Mouse (Mus musculus): ENCODE data around the gene H2afj. TPM values are rescaled to one million over a fixed set of nuclear protein-coding genes. Genes with fewer than 3 reads are reported as not detected.

The H2afj gene
- polyA plus RNA-seq, 1 experiment = 31.3 TPM

DNA sequence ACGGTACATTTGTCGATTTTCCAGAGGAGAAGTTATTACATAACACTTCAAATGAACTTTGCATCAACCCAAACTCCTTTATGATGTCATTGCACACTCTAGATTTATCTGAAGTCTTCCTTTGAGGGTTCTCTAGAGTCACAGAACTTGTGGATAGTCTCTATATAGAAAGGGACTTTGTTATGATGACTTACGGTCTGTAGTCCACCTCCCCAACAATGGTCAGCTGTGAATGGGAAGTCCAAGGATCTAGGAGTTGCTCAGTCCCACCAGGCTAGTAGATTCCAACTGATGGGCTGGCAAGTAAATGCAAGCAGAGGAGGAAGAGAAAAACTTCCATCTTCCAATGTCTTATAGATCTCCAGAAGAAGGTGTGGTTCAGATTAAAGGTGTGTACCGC, 20.6 kb downstream of the H2afj start:
- TF ChIP-seq POLR2A (IDR thresholded peaks at IDR 0.05; ENCODE audit: low read depth, low read length) = no peak
- TF ChIP-seq CTCF (IDR thresholded peaks at IDR 0.05; ENCODE audit: borderline replicate concordance, insufficient read depth, low read length) = no peak
- Histone ChIP-seq H3K4me1 (ENCODE audit: control insufficient read depth, insufficient read depth, low read length) (no peaks in the 10 kb centered on the region), H3K27ac (ENCODE audit: insufficient read depth, low read length) (peak overlapping the region; percentile 60; the same call in 1 of the 2 replicates), H3K4me3 (ENCODE audit: insufficient read depth, low read length) (peak overlapping the region; percentile 78)

- Histone ChIP-seq H3K4me1 (ENCODE audit: control insufficient read depth, insufficient read depth, low read length) (no peaks in the 10 kb centered on the region), H3K27ac (ENCODE audit: insufficient read depth, low read length) (no peak overlapping the region), H3K4me3 (ENCODE audit: insufficient read depth, low read length) (no peak overlapping the region)
- TF ChIP-seq POLR2A (IDR thresholded peaks at IDR 0.05; ENCODE audit: low read depth, low read length) = no peak
- no peak for TF ChIP-seq CTCF (IDR thresholded peaks at IDR 0.05; ENCODE audit: borderline replicate concordance, insufficient read depth, low read length)
Measured at GRCm38 (mm10) chr6:136831712-136832111, 23.7 kb downstream of the H2afj start.

GRCm38 (mm10) chr6:136835352-136835751, 27.3 kb downstream of the H2afj start, which contains the start of gene Smco3:
Gene Smco3, minus strand, starts transcription at chr6:136835452.
- H3K27ac ChIP-seq (ENCODE audit: insufficient read depth, low read length) = no peak within 1 kb of the TSS

DNA sequence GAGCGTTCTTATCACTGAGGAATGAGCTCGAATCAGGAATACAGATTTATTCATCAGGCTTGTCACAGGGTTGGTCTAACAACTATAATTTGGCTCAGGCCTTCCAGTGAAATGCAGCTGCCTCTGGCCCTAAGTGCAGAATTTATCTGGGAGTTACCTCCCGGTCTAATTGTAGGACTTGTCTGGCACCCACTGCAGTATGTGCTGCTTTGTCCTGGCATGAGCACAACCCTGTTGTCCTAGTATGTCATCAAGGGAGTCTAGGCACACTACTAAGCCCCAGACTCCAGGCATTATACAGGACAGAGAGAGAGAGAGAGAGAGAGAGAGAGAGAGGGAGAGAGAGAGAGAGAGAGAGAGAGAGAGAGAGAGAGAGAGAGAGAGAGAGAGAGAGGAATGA, 29.3 kb downstream of the H2afj start:
- Histone ChIP-seq H3K27ac (ENCODE audit: insufficient read depth, low read length) (no peak overlapping the region), H3K4me1 (ENCODE audit: control insufficient read depth, insufficient read depth, low read length) (no peaks in the 10 kb centered on the region), H3K4me3 (ENCODE audit: insufficient read depth, low read length) (no peak overlapping the region)
- TF ChIP-seq POLR2A (IDR thresholded peaks at IDR 0.05; ENCODE audit: low read depth, low read length) (no peak), CTCF (IDR thresholded peaks at IDR 0.05; ENCODE audit: borderline replicate concordance, insufficient read depth, low read length) (no peak)

More at GRCm38 (mm10) chr6:136835352-136835751, 27.3 kb downstream of the H2afj start, which contains the start of gene Smco3:
- H3K4me3 ChIP-seq (ENCODE audit: insufficient read depth, low read length) = no peak within 1 kb of the TSS
- no peaks in the 10 kb centered on the region for H3K4me1 ChIP-seq (ENCODE audit: control insufficient read depth, insufficient read depth, low read length)
- no peak for TF ChIP-seq CTCF (IDR thresholded peaks at IDR 0.05; ENCODE audit: borderline replicate concordance, insufficient read depth, low read length)
- TF ChIP-seq POLR2A (IDR thresholded peaks at IDR 0.05; ENCODE audit: low read depth, low read length) = no peak

DNA sequence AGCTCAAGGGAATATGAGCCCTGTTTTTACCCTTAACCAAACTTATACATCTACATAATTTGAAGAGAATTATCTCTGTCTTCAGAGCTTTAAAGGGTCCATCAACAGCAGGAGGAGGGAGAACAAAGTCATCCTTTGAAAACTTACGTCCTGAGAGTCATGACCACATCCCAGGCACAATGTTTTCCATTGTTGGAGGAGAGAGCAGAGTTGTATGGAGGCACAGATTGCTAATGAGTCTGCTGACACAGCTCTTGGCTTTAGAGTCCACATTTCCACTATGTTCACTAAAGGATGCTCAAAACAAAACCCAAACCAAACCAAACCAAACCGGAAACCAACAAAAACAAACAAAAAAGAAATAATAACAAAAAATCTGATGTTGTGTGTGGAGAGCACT, 36.9 kb downstream of the H2afj start:
- H3K4me3 ChIP-seq (ENCODE audit: insufficient read depth, low read length) = no peak overlapping the region
- TF ChIP-seq POLR2A (IDR thresholded peaks at IDR 0.05; ENCODE audit: low read depth, low read length) (no peak), CTCF (IDR thresholded peaks at IDR 0.05; ENCODE audit: borderline replicate concordance, insufficient read depth, low read length) (no peak)
- no peaks in the 10 kb centered on the region for H3K4me1 ChIP-seq (ENCODE audit: control insufficient read depth, insufficient read depth, low read length)
- H3K27ac ChIP-seq (ENCODE audit: insufficient read depth, low read length) = no peak overlapping the region

DNA sequence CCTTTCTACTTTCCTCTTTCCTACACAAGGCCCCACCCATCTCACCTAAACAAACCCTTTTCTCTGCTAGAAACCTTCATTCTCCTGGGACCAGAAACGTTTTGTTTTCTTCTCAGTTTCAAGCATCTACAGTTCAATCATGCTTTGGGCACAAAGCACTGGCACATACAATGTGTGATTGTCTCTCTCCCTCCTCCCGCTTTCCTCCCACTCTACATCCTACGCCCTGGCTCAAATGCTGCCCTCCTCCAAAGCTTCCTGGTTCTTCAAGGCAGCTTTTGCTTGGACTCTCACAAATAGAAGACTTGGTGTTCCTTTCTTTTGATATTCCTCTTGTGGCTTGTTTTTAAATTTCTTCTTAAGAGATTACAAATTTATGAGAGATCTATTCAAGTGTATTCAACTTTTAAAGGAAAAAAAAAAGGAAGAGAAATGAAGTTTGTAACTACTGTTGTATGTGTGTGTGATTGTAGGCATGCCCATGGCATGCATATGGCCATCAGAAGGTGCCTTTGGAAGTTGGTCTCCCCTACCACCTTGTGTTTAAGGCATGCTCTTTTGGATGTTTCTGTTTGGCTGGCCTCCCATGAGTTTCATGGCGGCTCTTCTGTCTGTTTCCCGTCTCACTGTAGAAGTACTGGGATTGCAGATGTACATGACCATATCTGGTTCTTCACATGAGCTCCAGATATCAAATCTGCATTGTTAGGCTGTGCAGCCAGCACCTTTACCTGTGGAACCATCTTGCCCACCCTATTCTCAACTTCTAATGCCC, 37.8 kb downstream of the H2afj start:
- H3K4me1 ChIP-seq (ENCODE audit: control insufficient read depth, insufficient read depth, low read length) = no peaks in the 10 kb centered on the region
- TF ChIP-seq CTCF (IDR thresholded peaks at IDR 0.05; ENCODE audit: borderline replicate concordance, insufficient read depth, low read length) (no peak), POLR2A (IDR thresholded peaks at IDR 0.05; ENCODE audit: low read depth, low read length) (no peak)
- no peak overlapping the region for H3K4me3 ChIP-seq (ENCODE audit: insufficient read depth, low read length)
- H3K27ac ChIP-seq (ENCODE audit: insufficient read depth, low read length) = no peak overlapping the region

DNA sequence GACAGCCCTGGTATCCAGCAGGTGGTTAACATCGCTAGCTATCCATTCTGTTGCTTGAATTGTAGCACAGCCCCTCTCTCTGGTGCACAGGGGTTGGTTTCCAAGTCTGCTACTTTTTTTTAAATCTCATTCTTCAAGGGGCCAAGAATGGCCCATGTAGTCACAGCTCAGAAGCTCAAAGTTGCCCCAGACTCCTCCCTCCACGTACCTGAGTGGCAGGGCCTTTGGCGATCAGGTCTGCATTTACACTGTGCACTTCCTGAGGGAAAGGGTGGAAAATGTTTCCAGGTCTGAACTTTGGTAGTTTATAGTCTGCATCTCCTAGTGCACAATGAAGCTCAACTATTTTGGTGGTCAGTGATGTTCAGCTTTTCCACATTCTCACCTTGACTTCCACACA, 39.2 kb downstream of the H2afj start:
- Histone ChIP-seq H3K27ac (ENCODE audit: insufficient read depth, low read length) (no peak overlapping the region), H3K4me3 (ENCODE audit: insufficient read depth, low read length) (no peak overlapping the region), H3K4me1 (ENCODE audit: control insufficient read depth, insufficient read depth, low read length) (no peaks in the 10 kb centered on the region)
- TF ChIP-seq CTCF (IDR thresholded peaks at IDR 0.05; ENCODE audit: borderline replicate concordance, insufficient read depth, low read length) (no peak), POLR2A (IDR thresholded peaks at IDR 0.05; ENCODE audit: low read depth, low read length) (no peak)

DNA sequence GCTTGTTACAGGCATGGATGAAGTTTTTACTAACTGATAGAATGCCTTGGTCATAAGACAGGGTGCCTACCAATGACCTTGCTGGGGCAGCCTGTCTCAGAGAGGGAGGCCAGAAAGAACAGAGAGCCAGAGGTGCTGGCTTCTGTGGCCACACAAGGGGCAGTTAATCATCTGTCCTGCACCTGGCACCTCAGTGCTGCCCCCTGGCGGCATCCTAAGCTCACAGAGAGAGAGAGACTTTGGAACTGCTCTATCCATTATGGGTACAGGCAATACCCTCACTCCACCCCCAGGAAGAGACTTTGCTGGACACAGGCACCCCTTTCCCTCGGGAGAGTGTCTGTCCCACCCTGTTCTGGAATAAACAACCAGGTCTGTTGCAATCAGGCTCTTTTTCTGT, 39.7 kb downstream of the H2afj start:
- TF ChIP-seq POLR2A (IDR thresholded peaks at IDR 0.05; ENCODE audit: low read depth, low read length) (no peak), CTCF (IDR thresholded peaks at IDR 0.05; ENCODE audit: borderline replicate concordance, insufficient read depth, low read length) (0 out of 2 replicates have a peak, but pooled peaks have one; percentile 8)

GRCm38 (mm10) chr6:136848399-136848798, 40.4 kb downstream of the H2afj start:
- TF ChIP-seq POLR2A (IDR thresholded peaks at IDR 0.05; ENCODE audit: low read depth, low read length) = no peak
- TF ChIP-seq CTCF (IDR thresholded peaks at IDR 0.05; ENCODE audit: borderline replicate concordance, insufficient read depth, low read length) = no peak
- Histone ChIP-seq H3K4me1 (ENCODE audit: control insufficient read depth, insufficient read depth, low read length) (0 out of 2 replicates have a peak, but pooled peaks cover 2% of the 10 kb centered on the region), H3K4me3 (ENCODE audit: insufficient read depth, low read length) (no peak overlapping the region)

More for the DNA sequence above, 39.7 kb downstream of the H2afj start:
- H3K4me3 ChIP-seq (ENCODE audit: insufficient read depth, low read length) = no peak overlapping the region
- no peak overlapping the region for H3K27ac ChIP-seq (ENCODE audit: insufficient read depth, low read length)
- 0 out of 2 replicates have a peak, but pooled peaks cover 1% of the 10 kb centered on the region for H3K4me1 ChIP-seq (ENCODE audit: control insufficient read depth, insufficient read depth, low read length)

GRCm38 (mm10) chr6:136848971-136849370, 40.9 kb downstream of the H2afj start:
- H3K4me3 ChIP-seq (ENCODE audit: insufficient read depth, low read length) = no peak overlapping the region
- no peak for TF ChIP-seq POLR2A (IDR thresholded peaks at IDR 0.05; ENCODE audit: low read depth, low read length)
- no peak for TF ChIP-seq CTCF (IDR thresholded peaks at IDR 0.05; ENCODE audit: borderline replicate concordance, insufficient read depth, low read length)

More at GRCm38 (mm10) chr6:136848399-136848798, 40.4 kb downstream of the H2afj start:
- H3K27ac ChIP-seq (ENCODE audit: insufficient read depth, low read length) = no peak overlapping the region

More at GRCm38 (mm10) chr6:136848971-136849370, 40.9 kb downstream of the H2afj start:
- 0 out of 2 replicates have a peak, but pooled peaks cover 2% of the 10 kb centered on the region for H3K4me1 ChIP-seq (ENCODE audit: control insufficient read depth, insufficient read depth, low read length)
- H3K27ac ChIP-seq (ENCODE audit: insufficient read depth, low read length) = no peak overlapping the region
